Mouse (Mus musculus) lung, embryonic 15.5 days (tissue): ENCODE data around the gene Ly6c1. TPM values are rescaled to one million over a fixed set of nuclear protein-coding genes. Genes with fewer than 3 reads are reported as not detected.
"Not testable (repeated sequence)": the region's sequence is repeated elsewhere in the genome, so short reads cannot be mapped to it uniquely, and the experiment has no call there.

Source experiments
- ATAC-seq: fragments of 200-750 bp; cut with Nextera tagmentation; 2 replicates; pipeline ENCODE4 v1.8.0; 2017; ENCODE audit warnings: moderate number of reproducible peaks, borderline replicate concordance; ENCODE audit not compliant: low FRiP score, low TSS enrichment; ENCODE audit errors: extremely low read depth
- H3K27ac ChIP-seq: fragments of 300-500 bp; sonication (generic); 2 replicates; pipeline ENCODE4 v1.5.1; 2015; ENCODE audit warnings: moderate library complexity, mild to moderate bottlenecking, inconsistent platforms
- H3K27me3 ChIP-seq: fragments of 300-500 bp; sonication (generic); 2 replicates; pipeline ENCODE4 v1.6.1; 2015; ENCODE audit warnings: inconsistent platforms
- H3K36me3 ChIP-seq: fragments of 300-500 bp; sonication (generic); 2 replicates; pipeline ENCODE4 v1.6.1; 2015; ENCODE audit warnings: inconsistent platforms
- H3K4me1 ChIP-seq: fragments of 300-500 bp; sonication (generic); 2 replicates; pipeline ENCODE4 v1.6.1; 2015; ENCODE audit warnings: inconsistent platforms
- H3K4me2 ChIP-seq: fragments of 300-500 bp; sonication (generic); 2 replicates; pipeline ENCODE4 v1.6.1; 2015; ENCODE audit warnings: inconsistent platforms, mild to moderate bottlenecking, moderate library complexity
- H3K4me3 ChIP-seq: fragments of 300-500 bp; sonication (generic); 2 replicates; pipeline ENCODE4 v1.5.1; 2015; ENCODE audit warnings: mild to moderate bottlenecking, inconsistent platforms
- H3K9ac ChIP-seq: fragments of 300-500 bp; sonication (generic); 2 replicates; pipeline ENCODE4 v1.6.1; 2015; ENCODE audit warnings: inconsistent platforms
- H3K9me3 ChIP-seq: fragments of 300-500 bp; sonication (generic); 2 replicates; pipeline ENCODE4 v1.6.1; 2016; ENCODE audit warnings: inconsistent platforms
- WGBS: fragments of 180-500 bp; shearing (Covaris S2); methylation state at CpG from one replicate; pipeline ENCODE4 v1.1.7; 2015; 5-methylcytosine and 5-hydroxymethylcytosine counted together
- polyA plus RNA-seq: library from polyadenylated mRNA; unstranded; fragments of >200 nt; fragmentation: Nextera tagmentation; extraction: Ambion mirVana; gene quantifications from 2 replicates; pipeline ENCODE4 v1.2.1, GENCODE M21; 2015

Gene Ly6c1
- polyA plus RNA-seq = 17.0 and 18.6 TPM in 2 replicates

GRCm38 (mm10) chr15:75048642-75049261 lies at the start of gene Ly6c1:
Ly6c1 (minus strand) TSS chr15:75048830.
- not testable (repeated sequence) for H3K36me3 ChIP-seq, ATAC-seq, H3K27me3 ChIP-seq, H3K9me3 ChIP-seq, H3K4me2 ChIP-seq, H3K27ac ChIP-seq, H3K4me1 ChIP-seq, H3K4me3 ChIP-seq, H3K9ac ChIP-seq
- WGBS = 78% methylated on average over 1 of the region's 1 CpGs

DNA sequence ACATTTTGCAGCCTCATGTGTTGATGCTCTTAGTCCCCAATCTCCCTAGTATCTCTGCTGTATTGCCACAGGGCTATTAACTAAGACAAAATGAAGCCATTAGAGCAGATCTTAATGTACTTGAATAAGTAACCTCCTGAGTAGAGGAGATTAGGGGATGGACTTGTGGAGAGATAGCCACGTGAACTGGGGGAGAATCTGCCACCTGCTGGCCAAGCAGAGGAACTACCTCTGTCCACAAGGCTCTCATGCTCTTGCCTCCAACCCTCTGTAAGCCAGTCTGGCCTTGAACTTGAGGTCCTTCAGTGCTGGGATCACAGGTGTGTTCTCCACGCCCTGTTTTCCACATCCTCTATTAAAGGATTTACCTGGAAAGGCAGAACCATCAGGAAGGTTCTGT lies 39.4 kb upstream of the Ly6c1 start:
- H3K36me3 ChIP-seq, H3K9ac ChIP-seq, H3K4me1 ChIP-seq, H3K4me3 ChIP-seq, H3K4me2 ChIP-seq, H3K9me3 ChIP-seq, H3K27me3 ChIP-seq, ATAC-seq, H3K27ac ChIP-seq: not testable (repeated sequence)
- 6% methylated on average over 2 of the region's 2 CpGs for WGBS

DNA sequence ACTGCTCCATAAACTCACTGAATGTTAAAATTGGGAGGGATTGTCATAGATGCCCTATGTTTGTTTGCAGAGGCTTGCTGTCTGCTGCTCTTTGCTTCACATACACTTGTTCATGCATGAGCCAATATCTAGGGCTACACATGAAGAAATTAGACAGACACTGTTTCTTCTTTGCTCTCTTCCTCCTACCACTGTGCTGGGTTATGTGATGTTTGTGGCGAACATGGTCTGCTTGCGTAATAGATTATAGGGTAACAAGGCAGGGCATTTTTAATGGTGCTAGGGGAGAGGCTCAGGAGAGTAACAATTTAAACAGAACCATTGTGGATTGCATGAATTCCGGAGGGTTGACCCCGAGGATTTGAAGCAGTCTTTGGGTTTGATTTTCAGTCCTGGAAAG lies 21.3 kb upstream of the Ly6c1 start:
- Histone ChIP-seq H3K36me3 (no peaks in the 10 kb centered on the region), H3K4me3 (no peak overlapping the region), H3K27ac (no peak overlapping the region), H3K9ac (no peak overlapping the region), H3K27me3 (no peaks in the 10 kb centered on the region), H3K9me3 (no peaks in the 10 kb centered on the region), H3K4me1 (no peaks in the 10 kb centered on the region), H3K4me2 (no peak overlapping the region)
- 83% methylated on average over 4 of the region's 4 CpGs for WGBS
- ATAC-seq = no peak

DNA sequence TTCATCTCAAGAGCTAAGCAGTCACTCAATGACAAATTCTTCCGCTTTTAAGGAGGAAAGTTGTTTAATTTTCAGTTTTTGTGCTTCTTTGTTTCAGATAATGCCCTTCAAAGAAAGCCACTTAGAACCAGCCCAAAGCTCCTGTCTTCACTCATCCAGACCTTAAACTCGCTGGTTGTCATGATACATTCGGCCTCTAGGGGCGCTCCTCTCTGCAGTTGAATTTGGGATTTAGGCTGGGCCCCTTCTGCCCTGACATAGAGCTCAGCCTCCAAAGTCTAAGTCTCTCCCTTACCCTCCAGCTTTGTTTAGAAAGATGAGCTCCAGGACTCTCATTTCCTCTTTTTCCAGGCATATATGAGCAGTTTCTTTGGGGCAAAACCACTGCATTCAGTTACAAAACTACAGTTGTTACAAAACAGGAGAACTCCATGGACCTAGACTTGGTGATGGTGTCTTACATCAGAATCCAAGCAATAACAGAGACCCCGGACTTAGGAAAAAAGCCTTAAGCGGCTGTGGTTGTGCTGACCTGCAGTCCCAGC lies 13.5 kb upstream of the Ly6c1 start:
- ATAC-seq, H3K36me3 ChIP-seq, H3K9me3 ChIP-seq, H3K27me3 ChIP-seq, H3K9ac ChIP-seq, H3K4me3 ChIP-seq, H3K4me1 ChIP-seq, H3K27ac ChIP-seq, H3K4me2 ChIP-seq: not testable (repeated sequence)
- 25% methylated on average over 6 of the region's 6 CpGs for WGBS

DNA sequence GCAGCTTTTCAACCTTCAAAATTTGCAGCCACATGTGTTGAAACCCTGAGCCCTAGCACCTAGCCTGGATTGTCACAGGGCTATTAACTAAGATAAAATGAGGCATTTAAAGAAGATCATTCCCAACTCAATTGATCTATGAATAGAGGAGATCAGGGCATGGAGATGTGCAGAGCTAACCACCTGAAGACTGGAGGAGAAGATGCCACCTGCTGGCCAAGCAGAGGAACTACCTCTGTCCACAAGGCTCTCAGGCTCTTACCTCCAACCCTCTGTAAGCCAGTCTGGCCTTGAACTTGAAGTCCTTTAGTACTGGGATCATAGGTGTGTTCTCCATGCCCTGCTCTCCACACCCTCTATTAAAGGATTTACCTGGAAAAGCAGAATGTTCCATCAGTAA lies 11.9 kb upstream of the Ly6c1 start:
- Histone ChIP-seq H3K9ac (no peak overlapping the region), H3K27me3 (no peaks in the 10 kb centered on the region), H3K4me3 (no peak overlapping the region), H3K27ac (no peak overlapping the region), H3K36me3 (no peaks in the 10 kb centered on the region), H3K9me3 (no peaks in the 10 kb centered on the region), H3K4me2 (no peak overlapping the region), H3K4me1 (no peaks in the 10 kb centered on the region)
- no peak for ATAC-seq

DNA sequence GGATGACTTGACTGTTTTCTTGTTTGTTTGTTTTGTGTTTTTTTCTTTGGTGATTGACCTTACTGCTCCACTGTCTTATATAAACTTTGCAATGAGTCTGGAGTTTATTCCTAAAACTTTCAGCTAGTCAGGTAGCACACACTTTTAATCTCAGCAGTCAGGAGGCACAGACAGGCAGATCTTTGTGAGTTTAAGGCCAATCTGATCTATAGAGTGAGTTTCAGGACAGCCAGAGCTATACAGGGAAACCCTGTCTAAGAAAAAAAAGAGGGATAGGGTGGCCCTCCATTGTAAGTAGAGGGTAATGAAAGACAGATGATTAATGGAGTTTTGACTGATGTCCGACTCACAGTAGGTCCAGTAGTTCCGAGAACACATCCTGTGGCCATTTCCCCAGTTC lies 7.4 kb upstream of the Ly6c1 start:
- no peak overlapping the region for H3K4me2 ChIP-seq
- no peaks in the 10 kb centered on the region for H3K9me3 ChIP-seq
- no peak overlapping the region for H3K9ac ChIP-seq
- no peak for ATAC-seq
- H3K36me3 ChIP-seq = no peaks in the 10 kb centered on the region
- 58% methylated on average over 2 of the region's 2 CpGs for WGBS
- no peak overlapping the region for H3K4me3 ChIP-seq
- no peak overlapping the region for H3K27ac ChIP-seq
- H3K27me3 ChIP-seq = no peaks in the 10 kb centered on the region
- H3K4me1 ChIP-seq = no peaks in the 10 kb centered on the region

DNA sequence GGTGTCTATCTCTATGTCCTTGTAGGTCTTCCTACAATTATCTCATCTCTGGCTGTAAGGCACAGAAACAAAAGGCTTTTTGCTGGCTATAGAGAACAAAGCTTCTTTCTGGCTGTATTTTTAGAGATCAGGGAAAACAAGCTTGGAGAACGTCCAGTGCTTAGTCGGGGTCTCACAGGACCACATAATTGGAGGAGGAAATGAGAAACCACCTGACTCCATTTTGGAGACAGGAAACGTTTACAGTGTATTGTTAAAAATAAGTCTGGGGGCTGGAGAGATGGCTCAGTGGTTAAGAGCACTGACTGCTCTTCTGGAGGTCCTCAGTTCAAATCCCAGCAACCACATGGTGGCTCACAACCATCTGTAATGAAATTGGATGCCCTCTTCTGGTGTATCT lies 6.8 kb upstream of the Ly6c1 start:
- WGBS = 44% methylated on average over 3 of the region's 3 CpGs
- H3K4me2 ChIP-seq, H3K27me3 ChIP-seq, ATAC-seq, H3K36me3 ChIP-seq, H3K9me3 ChIP-seq, H3K4me1 ChIP-seq, H3K4me3 ChIP-seq, H3K27ac ChIP-seq, H3K9ac ChIP-seq: not testable (repeated sequence)

DNA sequence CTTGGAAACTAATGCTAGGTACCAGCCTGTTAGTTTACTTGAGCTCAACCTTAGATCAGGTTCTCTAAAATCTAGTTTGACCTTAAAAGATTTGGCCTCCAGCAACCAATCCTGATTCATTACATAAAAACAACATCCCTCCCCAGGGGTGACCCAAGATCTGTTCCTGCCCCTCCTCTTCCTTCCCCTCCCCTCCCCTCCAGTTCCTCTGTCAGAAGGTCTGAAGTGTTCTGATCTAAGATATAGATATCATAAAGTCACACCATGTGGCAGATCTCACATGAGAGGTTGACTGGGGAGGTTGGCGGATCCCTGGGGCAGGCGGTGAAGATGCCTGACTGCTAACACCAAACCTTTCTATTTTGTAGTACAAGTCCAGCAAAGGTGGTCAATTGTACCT lies 3.8 kb upstream of the Ly6c1 start:
- not testable (repeated sequence) for H3K27me3 ChIP-seq, H3K4me3 ChIP-seq, ATAC-seq, H3K4me1 ChIP-seq, H3K9ac ChIP-seq, H3K9me3 ChIP-seq, H3K27ac ChIP-seq, H3K36me3 ChIP-seq, H3K4me2 ChIP-seq
- WGBS = 76% methylated on average over 2 of the region's 2 CpGs

- H3K4me2 ChIP-seq, H3K9me3 ChIP-seq, H3K27ac ChIP-seq, H3K9ac ChIP-seq, H3K4me1 ChIP-seq, H3K27me3 ChIP-seq, H3K36me3 ChIP-seq, H3K4me3 ChIP-seq, ATAC-seq: not testable (repeated sequence)
- 43% methylated on average over 3 of the region's 3 CpGs for WGBS
Measured at GRCm38 (mm10) chr15:75051141-75051540, 2.5 kb upstream of the Ly6c1 start.

- not testable (repeated sequence) for H3K9me3 ChIP-seq, H3K36me3 ChIP-seq, H3K27ac ChIP-seq, H3K4me3 ChIP-seq, H3K4me2 ChIP-seq, H3K4me1 ChIP-seq, H3K9ac ChIP-seq, H3K27me3 ChIP-seq, ATAC-seq
- WGBS = 84% methylated on average over 1 of the region's 1 CpGs
Measured at GRCm38 (mm10) chr15:75050593-75050992, 2.0 kb upstream of the Ly6c1 start.

DNA sequence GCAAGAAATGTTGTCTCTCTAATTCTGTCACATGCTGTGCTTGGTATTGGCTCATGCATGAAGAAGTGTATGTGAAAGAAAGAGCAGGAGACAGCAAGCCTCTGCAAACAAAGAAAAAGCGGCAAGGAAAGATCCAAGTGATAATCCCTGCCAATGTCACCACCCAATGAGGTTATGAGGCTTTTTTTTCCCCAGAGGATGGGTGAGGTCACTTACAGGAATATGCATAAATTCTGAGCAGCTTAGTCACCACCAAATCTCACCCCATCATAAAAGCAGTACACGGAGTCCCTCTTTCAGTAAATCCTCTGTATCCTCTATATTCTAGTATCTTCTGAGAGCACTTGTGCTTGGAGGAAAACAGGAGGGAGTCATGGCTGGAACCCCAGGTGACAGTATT lies 1.2 kb upstream of the Ly6c1 start:
- not testable (repeated sequence) for H3K27me3 ChIP-seq, H3K36me3 ChIP-seq, H3K4me2 ChIP-seq, H3K9ac ChIP-seq, H3K4me1 ChIP-seq, ATAC-seq, H3K4me3 ChIP-seq, H3K27ac ChIP-seq, H3K9me3 ChIP-seq
- 47% methylated on average over 2 of the region's 2 CpGs for WGBS

- WGBS = 100% methylated on average over 1 of the region's 1 CpGs
Measured at GRCm38 (mm10) chr15:75047970-75048320, 685 bp downstream of the Ly6c1 start.

More at GRCm38 (mm10) chr15:75047970-75048320, 685 bp downstream of the Ly6c1 start:
- not testable (repeated sequence) for H3K9me3 ChIP-seq, H3K4me3 ChIP-seq, H3K4me2 ChIP-seq, H3K27me3 ChIP-seq, H3K4me1 ChIP-seq, H3K9ac ChIP-seq, H3K36me3 ChIP-seq, H3K27ac ChIP-seq, ATAC-seq
